Mouse (Mus musculus): ENCODE data around the gene A930018P22Rik. TPM values are rescaled to one million over a fixed set of nuclear protein-coding genes. Genes with fewer than 3 reads are reported as not detected.

A930018P22Rik gene
- not detected for polyA plus RNA-seq (2014; fragmentation: Illumina TruSeq; extraction: RNeasy Lipid Tissue Mini Kit (QIAGEN cat#74804); ENCODE audit: low read depth, low replicate concordance)

GRCm38 (mm10) chr2:104122505-104123378 is at the start of gene A930018P22Rik:
Gene A930018P22Rik (plus strand): TSS chr2:104122769.

GRCm38 (mm10) chr2:104095741-104096213 is 26.8 kb upstream of the A930018P22Rik start, which contains the start of gene Cd59a:
Gene Cd59a (plus strand): TSS chr2:104095801.

Other genes starting within 250 kb of the A930018P22Rik start
- gene Lmo2, start 164.8 kb upstream of the A930018P22Rik start, polyA plus RNA-seq (2014; fragmentation: Illumina TruSeq; extraction: RNeasy Lipid Tissue Mini Kit (QIAGEN cat#74804); ENCODE audit: low read depth, low replicate concordance) = 26.7 TPM
- gene Fbxo3, start 95.0 kb upstream of the A930018P22Rik start, polyA plus RNA-seq (2014; fragmentation: Illumina TruSeq; extraction: RNeasy Lipid Tissue Mini Kit (QIAGEN cat#74804); ENCODE audit: low read depth, low replicate concordance) = 99.8 TPM
- gene 4931422A03Rik, start 94.4 kb upstream of the A930018P22Rik start, polyA plus RNA-seq (2014; fragmentation: Illumina TruSeq; extraction: RNeasy Lipid Tissue Mini Kit (QIAGEN cat#74804); ENCODE audit: low read depth, low replicate concordance) = not detected
- not detected for gene Gm10912, start 56.9 kb upstream of the A930018P22Rik start, polyA plus RNA-seq (2014; fragmentation: Illumina TruSeq; extraction: RNeasy Lipid Tissue Mini Kit (QIAGEN cat#74804); ENCODE audit: low read depth, low replicate concordance)
- gene Gm10799, start 54.2 kb upstream of the A930018P22Rik start, polyA plus RNA-seq (2014; fragmentation: Illumina TruSeq; extraction: RNeasy Lipid Tissue Mini Kit (QIAGEN cat#74804); ENCODE audit: low read depth, low replicate concordance) = not detected
- 18.0 TPM for gene Cd59b, start 52.9 kb upstream of the A930018P22Rik start, polyA plus RNA-seq (2014; fragmentation: Illumina TruSeq; extraction: RNeasy Lipid Tissue Mini Kit (QIAGEN cat#74804); ENCODE audit: low read depth, low replicate concordance)
- 153 TPM for gene Cd59a, start 27.0 kb upstream of the A930018P22Rik start, polyA plus RNA-seq (2014; fragmentation: Illumina TruSeq; extraction: RNeasy Lipid Tissue Mini Kit (QIAGEN cat#74804); ENCODE audit: low read depth, low replicate concordance)

All from kidney, adult 10 weeks (tissue).